Comparison of ENCODE assay signal across 20 mouse cellular contexts in genomic region chr14:111413543-111413942, GRCm38 (mm10).
DNase-seq lines count a peak whose midpoint lies in the region; ATAC-seq lines count a peak whose summit lies in the region.
"Had no signal": no experiment of that assay in that cellular context is flagged by ENCODE, and none has a peak within 500 bp of the region (broad histone marks: within the 10 kb centered on the region; RNA-seq: fewer than 3 reads in every experiment).

No protein-coding gene starts in this region.

- no peaks in the 10 kb centered on the region for H3K9me3 ChIP-seq in hindbrain, embryonic 14.5 days (ENCODE audit: control insufficient read depth, low read length)
- H3K9me3 ChIP-seq in hindbrain, embryonic 10.5 days: no peaks in the 10 kb centered on the region
- no peaks in the 10 kb centered on the region for H3K9me3 ChIP-seq in forebrain, embryonic 11.5 days (ENCODE audit: control insufficient read depth, low read length)
- H3K9me3 ChIP-seq: embryonic facial prominence, embryonic 13.5 days; heart, embryonic 10.5 days had no signal

- intact Hi-C loops in left cerebral cortex, postnatal 4 days (cut with DNase I): no loop called here
- intact Hi-C loops in left cerebral cortex, postnatal 25 days (cut with DNase I): no loop called here

- H3K27me3 ChIP-seq in hindbrain, embryonic 14.5 days (ENCODE audit: control insufficient read depth, insufficient read depth, low read length): no peaks in the 10 kb centered on the region
- H3K27me3 ChIP-seq in hindbrain, embryonic 10.5 days (ENCODE audit: insufficient read depth, poor library complexity, severe bottlenecking): no peaks in the 10 kb centered on the region
- H3K27me3 ChIP-seq in forebrain, embryonic 11.5 days (ENCODE audit: control insufficient read depth, insufficient read depth, low read length): no peaks in the 10 kb centered on the region
- H3K27me3 ChIP-seq: embryonic facial prominence, embryonic 13.5 days had no signal

- no peaks in the 10 kb centered on the region for H3K4me1 ChIP-seq in hindbrain, embryonic 14.5 days (replicated peaks; ENCODE audit: control insufficient read depth, insufficient read depth, low read length)
- H3K4me1 ChIP-seq in hindbrain, embryonic 10.5 days (replicated peaks): no peaks in the 10 kb centered on the region
- no peaks in the 10 kb centered on the region for H3K4me1 ChIP-seq in forebrain, embryonic 11.5 days (replicated peaks; ENCODE audit: control insufficient read depth, insufficient read depth, low read length)
- H3K4me1 ChIP-seq: embryonic facial prominence, embryonic 13.5 days; heart, embryonic 10.5 days had no signal

- H3K9ac ChIP-seq in hindbrain, embryonic 14.5 days: no peak overlapping the region
- H3K9ac ChIP-seq in forebrain, embryonic 11.5 days (ENCODE audit: low read length): no peak overlapping the region
- H3K9ac ChIP-seq: embryonic facial prominence, embryonic 13.5 days had no signal

- no peak overlapping the region for H3K4me2 ChIP-seq in hindbrain, embryonic 14.5 days (replicated peaks)
- no peak overlapping the region for H3K4me2 ChIP-seq in forebrain, embryonic 11.5 days (ENCODE audit: low read depth, low read length, severe bottlenecking)
- H3K4me2 ChIP-seq: embryonic facial prominence, embryonic 13.5 days had no signal

- no peak overlapping the region for H3K4me3 ChIP-seq in hindbrain, embryonic 14.5 days (replicated peaks; ENCODE audit: low read length)
- no peak overlapping the region for H3K4me3 ChIP-seq in hindbrain, embryonic 10.5 days
- H3K4me3 ChIP-seq in forebrain, embryonic 11.5 days (ENCODE audit: low read depth, low read length): no peak overlapping the region
- H3K4me3 ChIP-seq: embryonic facial prominence, embryonic 13.5 days; heart, embryonic 10.5 days had no signal

- H3K27ac ChIP-seq in hindbrain, embryonic 14.5 days: no peak overlapping the region
- no peak overlapping the region for H3K27ac ChIP-seq in hindbrain, embryonic 10.5 days
- no peak overlapping the region for H3K27ac ChIP-seq in forebrain, embryonic 11.5 days (ENCODE audit: low read depth, low read length)
- H3K27ac ChIP-seq: embryonic facial prominence, embryonic 13.5 days; heart, embryonic 10.5 days had no signal

- 81% methylated on average over 3 of the region's 3 CpGs for WGBS in hindbrain, embryonic 14.5 days
- 81% methylated on average over 3 of the region's 3 CpGs for WGBS in hindbrain, embryonic 10.5 days
- WGBS in forebrain, embryonic 11.5 days: 94% methylated on average over 3 of the region's 3 CpGs

- 0 out of 2 replicates have a peak, but pooled peaks have one; percentile 43 for ATAC-seq in hindbrain, embryonic 14.5 days (ENCODE audit: low FRiP score)
- no peak for ATAC-seq in forebrain, embryonic 11.5 days (replicated peaks; ENCODE audit: low FRiP score)
- ATAC-seq: forebrain, embryonic 14.5 days; inflammation-experienced regulatory T-cells, adult 6 months; intestine, postnatal 0 days had no signal

- peak; percentile 76 to 87 for DNase-seq in cerebellum, postnatal 14 days
- no peak for DNase-seq in cerebellum, adult 11-12 months
- no peak for DNase-seq in hindbrain, embryonic 14.5 days (ENCODE audit: low spot score)
- DNase-seq in hindbrain, embryonic 10.5 days (ENCODE audit: low spot score): no peak
- peak; percentile 67 for DNase-seq in left cerebral cortex, postnatal 4 days
- no peak for DNase-seq in left cerebral cortex, postnatal 25 days (ENCODE audit: low spot score in 2 of 2)
- peak; percentile 9 for DNase-seq in brain, adult 2 months (ENCODE audit: low read depth, low spot score)
- no peak for DNase-seq in forebrain, embryonic 11.5 days (ENCODE audit: low spot score)
- DNase-seq: adrenal gland, adult 2 months; adrenal gland, postnatal 25 days; gastrocnemius, postnatal 36 days; heart, adult 18-20 months; heart, postnatal 10 days; heart, postnatal 4 days; kidney, adult 8-10 months had no signal

- H3K36me3 ChIP-seq in hindbrain, embryonic 14.5 days (replicated peaks; ENCODE audit: control insufficient read depth, insufficient read depth): no peaks in the 10 kb centered on the region
- H3K36me3 ChIP-seq in hindbrain, embryonic 10.5 days: no peaks in the 10 kb centered on the region
- no peaks in the 10 kb centered on the region for H3K36me3 ChIP-seq in forebrain, embryonic 11.5 days (ENCODE audit: control insufficient read depth, insufficient read depth, low read length)
- H3K36me3 ChIP-seq: embryonic facial prominence, embryonic 13.5 days; heart, embryonic 10.5 days had no signal

Comparison
In these comparisons a context has a peak if more than half of its experiments do, and no peak if none do; other contexts are left out.
1. DNase-seq: peak in cerebellum, postnatal 14 days (2 of 2), left cerebral cortex, postnatal 4 days (single experiment) and brain, adult 2 months (single experiment); none in cerebellum, adult 11-12 months (single experiment), hindbrain, embryonic 14.5 days (single experiment), hindbrain, embryonic 10.5 days (single experiment), left cerebral cortex, postnatal 25 days (0 of 2) and forebrain, embryonic 11.5 days (single experiment).